Mouse (Mus musculus) layer of hippocampus, adult 6 months (tissue): ENCODE measurements around the gene Kcnj10. TPM values are rescaled to one million over a fixed set of nuclear protein-coding genes. Genes with fewer than 3 reads are reported as not detected.

Experiments
- long read RNA-seq, 2 experiments: library from polyadenylated mRNA; unstranded; transcript quantifications; one replicate each; pipeline ENCODE4 v2.0.0; 2019 to 2020
- polyA plus RNA-seq: library from polyadenylated mRNA; unstranded; fragments of <200 nt; fragmentation: Nextera tagmentation; gene quantifications from 2 replicates; pipeline ENCODE4 v1.2.3, GENCODE M21; 2021

Kcnj10 gene
- polyA plus RNA-seq = 19.2 and 29.3 TPM in 2 replicates
- long read RNA-seq, experiment 1, full-length matches to known transcripts = 1 of 31 reads
- long read RNA-seq, experiment 1, partial matches to known transcripts = 0 of 31 reads
- long read RNA-seq, experiment 1, other reads (novel, unspliced or antisense) = 30 of 31 reads
- long read RNA-seq, experiment 2, full-length matches to known transcripts = 4 of 70 reads
- long read RNA-seq, experiment 2, partial matches to known transcripts = 0 of 70 reads
- long read RNA-seq, experiment 2, other reads (novel, unspliced or antisense) = 66 of 70 reads

GRCm38 (mm10) chr1:172340729-172341321 lies at the start of gene Kcnj10:
Gene Kcnj10, plus strand, starts transcription at chr1:172341210.

GRCm38 (mm10) chr1:172297611-172298537 lies 43.1 kb upstream of the Kcnj10 start, which contains the start of gene Atp1a2:
Gene Atp1a2, minus strand, starts transcription at chr1:172298064.

GRCm38 (mm10) chr1:172329131-172329530 lies 11.9 kb upstream of the Kcnj10 start, which contains the start of gene Kcnj9:
Gene Kcnj9, minus strand, starts transcription at chr1:172329318.

GRCm38 (mm10) chr1:172376198-172376667 lies 35.2 kb downstream of the Kcnj10 start, which contains the start of gene Pigm:
Gene Pigm, plus strand, starts transcription at chr1:172376546.

Other genes with a start within 250 kb of the Kcnj10 start
- gene Pex19, start 214.5 kb upstream of the Kcnj10 start, polyA plus RNA-seq = 87.1 and 95.5 TPM in 2 replicates
- gene Dcaf8, start 193.1 kb upstream of the Kcnj10 start, polyA plus RNA-seq = 49.7 and 59.1 TPM in 2 replicates
- gene Pea15a, start 134.4 kb upstream of the Kcnj10 start, polyA plus RNA-seq = 433 and 485 TPM in 2 replicates
- gene Casq1, start 121.3 kb upstream of the Kcnj10 start, polyA plus RNA-seq = 0.90 and 0.97 TPM in 2 replicates
- not detected in 2 replicates for gene Atp1a4, start 82.8 kb upstream of the Kcnj10 start, polyA plus RNA-seq
- 87.6 and 111 TPM in 2 replicates for gene Igsf8, start 79.6 kb upstream of the Kcnj10 start, polyA plus RNA-seq
- gene Atp1a2, start 43.1 kb upstream of the Kcnj10 start, polyA plus RNA-seq = 143 and 146 TPM in 2 replicates
- gene Kcnj9, start 11.9 kb upstream of the Kcnj10 start, polyA plus RNA-seq = 11.6 and 12.5 TPM in 2 replicates
- gene Pigm, start 35.3 kb downstream of the Kcnj10 start, polyA plus RNA-seq = 2.8 TPM in 2 replicates
- 1.6 and 2.0 TPM in 2 replicates for gene Slamf9, start 134.1 kb downstream of the Kcnj10 start, polyA plus RNA-seq
- 0.35 and 0.67 TPM in 2 replicates for gene Igsf9, start 140.6 kb downstream of the Kcnj10 start, polyA plus RNA-seq
- 13.4 and 13.8 TPM in 2 replicates for gene Tagln2, start 158.8 kb downstream of the Kcnj10 start, polyA plus RNA-seq
- 4.5 and 6.9 TPM in 2 replicates for gene Cfap45, start 179.6 kb downstream of the Kcnj10 start, polyA plus RNA-seq
- 0.51 and 0.68 TPM in 2 replicates for gene Vsig8, start 214.7 kb downstream of the Kcnj10 start, polyA plus RNA-seq
- 0.38 and 0.55 TPM in 2 replicates for gene Slamf8, start 249.4 kb downstream of the Kcnj10 start, polyA plus RNA-seq